Mouse (Mus musculus) embryonic facial prominence, embryonic 12.5 days (tissue): ENCODE measurements around the gene Fbxo46. TPM values are rescaled to one million over a fixed set of nuclear protein-coding genes. Genes with fewer than 3 reads are reported as not detected.

ENCODE experiments used
- ATAC-seq: fragments of 200-750 bp; cut with Nextera tagmentation; 2 replicates; pipeline ENCODE4 v1.8.0; 2017; ENCODE audit not compliant: insufficient number of reproducible peaks, insufficient read depth, low FRiP score, low TSS enrichment
- H3K27ac ChIP-seq: fragments of 300-500 bp; sonication (generic); 2 replicates; pipeline ENCODE4 v1.5.1; 2016; ENCODE audit warnings: mild to moderate bottlenecking
- H3K27me3 ChIP-seq: fragments of 300-500 bp; sonication (generic); 2 replicates; pipeline ENCODE4 v1.6.1; 2016; ENCODE audit warnings: mild to moderate bottlenecking, moderate library complexity
- H3K36me3 ChIP-seq: fragments of 300-500 bp; sonication (generic); 2 replicates; pipeline ENCODE4 v1.6.1; 2016; ENCODE audit warnings: mild to moderate bottlenecking
- H3K4me1 ChIP-seq: fragments of 300-500 bp; sonication (generic); 2 replicates; pipeline ENCODE4 v1.6.1; 2016
- H3K4me2 ChIP-seq: fragments of 300-500 bp; sonication (generic); replicated peaks from 2 replicates; pipeline ENCODE4 v1.6.1; 2016; ENCODE audit warnings: mild to moderate bottlenecking, moderate library complexity
- H3K4me3 ChIP-seq: fragments of 300-500 bp; sonication (generic); 2 replicates; pipeline ENCODE4 v1.5.1; 2016; ENCODE audit warnings: mild to moderate bottlenecking
- H3K9ac ChIP-seq: fragments of 300-500 bp; sonication (generic); 2 replicates; pipeline ENCODE4 v1.6.1; 2016; ENCODE audit warnings: mild to moderate bottlenecking, moderate library complexity
- H3K9me3 ChIP-seq: fragments of 300-500 bp; sonication (generic); 2 replicates; pipeline ENCODE4 v1.6.1; 2016; ENCODE audit warnings: mild to moderate bottlenecking, moderate library complexity
- WGBS: fragments of 180-500 bp; shearing (Covaris S2); methylation state at CpG from one replicate; pipeline ENCODE4 v1.1.7; 2016; 5-methylcytosine and 5-hydroxymethylcytosine counted together
- microRNA counts: library from miRNA; unstranded; fragments of <30 nt; microRNA quantifications from one replicate; lab custom pipeline; 2017
- microRNA-seq: library from miRNA; unstranded; fragments of <30 nt; microRNA quantifications from one replicate; pipeline ENCODE4, GENCODE M21; 2017
- polyA plus RNA-seq: library from polyadenylated mRNA; unstranded; fragments of >200 nt; fragmentation: Nextera tagmentation; extraction: Ambion mirVana; gene quantifications from 2 replicates; pipeline ENCODE4 v1.2.1, GENCODE M21; 2016

Gene Fbxo46
- polyA plus RNA-seq, 1 experiment from 2014 or later = 19.8 TPM

DNA sequence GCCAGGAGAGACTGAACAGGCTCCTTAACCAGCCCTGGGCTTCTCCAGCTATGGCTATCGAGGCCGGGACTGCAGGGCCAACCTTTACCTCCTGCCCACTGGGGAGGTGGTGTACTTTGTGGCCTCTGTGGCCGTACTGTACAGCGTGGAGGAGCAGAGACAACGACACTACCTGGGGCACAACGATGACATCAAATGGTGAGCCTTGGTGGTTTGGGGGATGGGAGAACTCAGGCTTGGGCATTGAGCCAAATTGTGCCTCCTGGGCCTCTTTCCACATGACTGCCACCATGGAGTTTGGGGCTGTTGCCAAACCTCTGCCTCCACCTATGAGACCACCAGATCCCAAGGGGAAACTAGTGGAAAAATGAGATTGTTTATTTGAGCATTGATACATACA, 65.1 kb downstream of the Fbxo46 start:
- H3K9ac ChIP-seq = no peak overlapping the region
- no peak overlapping the region for H3K4me3 ChIP-seq
- peaks cover 16% of the 10 kb centered on the region for H3K4me1 ChIP-seq
- H3K27ac ChIP-seq = peak overlapping the region; percentile 64; the same call in 1 of the 2 replicates
- no peak for ATAC-seq
- peaks cover 11% of the 10 kb centered on the region for H3K27me3 ChIP-seq
- 78% methylated on average over 6 of the region's 6 CpGs for WGBS
- no peak overlapping the region for H3K4me2 ChIP-seq
- H3K36me3 ChIP-seq = peaks cover 18% of the 10 kb centered on the region; the same call in 1 of the 2 replicates
- H3K9me3 ChIP-seq = no peaks in the 10 kb centered on the region

MicroRNAs within 50 kb of the gene (microRNA counts, 519-probe panel; counts per million panel counts)
- microRNA mmu-miR-330 (lab: Ali Mortazavi, UCI) = 460 counts per million, percentile 65 among the panel's probes with 10 or more counts

Small RNA genes lying within 50 kb of the gene (microRNA-seq; reads per million reads assigned to microRNA genes)
- gene Mir3100 = not detected
- 299 reads per million, percentile 66 among the genes with 10 or more reads in this experiment for gene Mir330

Other genes starting within 250 kb of the Fbxo46 start
- gene Pglyrp1, start 248.5 kb upstream of the Fbxo46 start, polyA plus RNA-seq = 1.1 and 2.0 TPM in 2 replicates
- 39.7 and 41.0 TPM in 2 replicates for gene Ccdc61, start 209.4 kb upstream of the Fbxo46 start, polyA plus RNA-seq
- 1.1 TPM in 2 replicates for gene Nova2, start 194.0 kb upstream of the Fbxo46 start, polyA plus RNA-seq
- not detected in 2 replicates for gene Nanos2, start 132.5 kb upstream of the Fbxo46 start, polyA plus RNA-seq
- gene Mypop, start 128.6 kb upstream of the Fbxo46 start, polyA plus RNA-seq = 7.7 and 9.8 TPM in 2 replicates
- 47.1 and 48.6 TPM in 2 replicates for gene Irf2bp1, start 115.8 kb upstream of the Fbxo46 start, polyA plus RNA-seq
- gene Foxa3, start 96.3 kb upstream of the Fbxo46 start, polyA plus RNA-seq = 0.13 and 0.18 TPM in 2 replicates
- 51.8 and 56.5 TPM in 2 replicates for gene Sympk, start 95.5 kb upstream of the Fbxo46 start, polyA plus RNA-seq
- not detected in 2 replicates for gene Rsph6a, start 65.2 kb upstream of the Fbxo46 start, polyA plus RNA-seq
- 18.8 and 23.1 TPM in 2 replicates for gene Dmwd, start 43.6 kb upstream of the Fbxo46 start, polyA plus RNA-seq
- gene Dmpk, start 36.0 kb upstream of the Fbxo46 start, polyA plus RNA-seq = 17.5 and 19.1 TPM in 2 replicates
- 16.6 and 16.9 TPM in 2 replicates for gene Six5, start 25.3 kb upstream of the Fbxo46 start, polyA plus RNA-seq
- 3.6 and 3.8 TPM in 2 replicates for gene Gm4969, start 1.5 kb upstream of the Fbxo46 start, polyA plus RNA-seq
- gene Qpctl, start 29.4 kb downstream of the Fbxo46 start, polyA plus RNA-seq = 16.7 and 17.4 TPM in 2 replicates
- gene Snrpd2, start 29.9 kb downstream of the Fbxo46 start, polyA plus RNA-seq = 149 and 166 TPM in 2 replicates
- 0.54 and 0.84 TPM in 2 replicates for gene Gipr, start 46.3 kb downstream of the Fbxo46 start, polyA plus RNA-seq
- gene Eml2, start 56.6 kb downstream of the Fbxo46 start, polyA plus RNA-seq = 4.5 and 4.9 TPM in 2 replicates
- 1.4 and 1.7 TPM in 2 replicates for gene Gpr4, start 92.7 kb downstream of the Fbxo46 start, polyA plus RNA-seq
- gene Opa3, start 108.5 kb downstream of the Fbxo46 start, polyA plus RNA-seq = 38.2 and 40.1 TPM in 2 replicates
- 68.2 and 69.3 TPM in 2 replicates for gene Vasp, start 152.0 kb downstream of the Fbxo46 start, polyA plus RNA-seq
- gene Ppm1n, start 160.2 kb downstream of the Fbxo46 start, polyA plus RNA-seq = 0.18 TPM in 1 of 2 replicates, not detected in the other
- 17.9 and 21.4 TPM in 2 replicates for gene Rtn2, start 162.8 kb downstream of the Fbxo46 start, polyA plus RNA-seq
- gene Fosb, start 190.2 kb downstream of the Fbxo46 start, polyA plus RNA-seq = 0.05 TPM in 1 of 2 replicates, not detected in the other
- gene Ercc1, start 224.9 kb downstream of the Fbxo46 start, polyA plus RNA-seq = 92.3 and 94.5 TPM in 2 replicates
- 27.1 and 28.0 TPM in 2 replicates for gene Cd3eap, start 239.6 kb downstream of the Fbxo46 start, polyA plus RNA-seq
- gene Ppp1r13l, start 239.9 kb downstream of the Fbxo46 start, polyA plus RNA-seq = 7.3 and 8.1 TPM in 2 replicates